Mouse (Mus musculus) liver, embryonic 12.5 days (tissue): ENCODE results near the gene Nppc. TPM values are rescaled to one million over a fixed set of nuclear protein-coding genes. Genes with fewer than 3 reads are reported as not detected.

Experiments used
- ATAC-seq: fragments of 200-750 bp; cut with Nextera tagmentation; 2 replicates; pipeline ENCODE4 v1.8.0; 2017; ENCODE audit warnings: moderate number of reproducible peaks, mild to moderate bottlenecking, moderate library complexity
- H3K27ac ChIP-seq: fragments of 300-500 bp; sonication (generic); 2 replicates; pipeline ENCODE4 v1.5.1; 2016; ENCODE audit warnings: mild to moderate bottlenecking
- H3K27me3 ChIP-seq: fragments of 300-500 bp; sonication (generic); replicated peaks from 2 replicates; pipeline ENCODE4 v1.6.1; 2016; ENCODE audit warnings: mild to moderate bottlenecking, moderate library complexity
- H3K36me3 ChIP-seq: fragments of 300-500 bp; sonication (generic); 2 replicates; pipeline ENCODE4 v1.6.1; 2016; ENCODE audit warnings: mild to moderate bottlenecking, moderate library complexity
- H3K4me1 ChIP-seq: fragments of 300-500 bp; sonication (generic); 2 replicates; pipeline ENCODE4 v1.6.1; 2016
- H3K4me2 ChIP-seq: fragments of 300-500 bp; sonication (generic); 2 replicates; pipeline ENCODE4 v1.6.1; 2016; ENCODE audit warnings: mild to moderate bottlenecking, moderate library complexity
- H3K4me3 ChIP-seq: fragments of 300-500 bp; sonication (generic); 2 replicates; pipeline ENCODE4 v1.5.1; 2016; ENCODE audit warnings: mild to moderate bottlenecking, moderate library complexity
- H3K9ac ChIP-seq: fragments of 300-500 bp; sonication (generic); 2 replicates; pipeline ENCODE4 v1.6.1; 2016; ENCODE audit warnings: mild to moderate bottlenecking, moderate library complexity
- H3K9me3 ChIP-seq: fragments of 300-500 bp; sonication (generic); replicated peaks from 2 replicates; pipeline ENCODE4 v1.6.1; 2016; ENCODE audit warnings: mild to moderate bottlenecking, moderate library complexity
- WGBS: fragments of 180-500 bp; shearing (Covaris S2); methylation state at CpG from one replicate; pipeline ENCODE4 v1.1.7; 2016; ENCODE audit not compliant: insufficient replicate concordance; 5-methylcytosine and 5-hydroxymethylcytosine counted together
- polyA plus RNA-seq: library from polyadenylated mRNA; unstranded; fragments of >200 nt; fragmentation: Nextera tagmentation; extraction: Ambion mirVana; gene quantifications from 2 replicates; pipeline ENCODE4 v1.2.1, GENCODE M21; 2016

The Nppc gene
- not detected in 2 replicates for polyA plus RNA-seq

DNA sequence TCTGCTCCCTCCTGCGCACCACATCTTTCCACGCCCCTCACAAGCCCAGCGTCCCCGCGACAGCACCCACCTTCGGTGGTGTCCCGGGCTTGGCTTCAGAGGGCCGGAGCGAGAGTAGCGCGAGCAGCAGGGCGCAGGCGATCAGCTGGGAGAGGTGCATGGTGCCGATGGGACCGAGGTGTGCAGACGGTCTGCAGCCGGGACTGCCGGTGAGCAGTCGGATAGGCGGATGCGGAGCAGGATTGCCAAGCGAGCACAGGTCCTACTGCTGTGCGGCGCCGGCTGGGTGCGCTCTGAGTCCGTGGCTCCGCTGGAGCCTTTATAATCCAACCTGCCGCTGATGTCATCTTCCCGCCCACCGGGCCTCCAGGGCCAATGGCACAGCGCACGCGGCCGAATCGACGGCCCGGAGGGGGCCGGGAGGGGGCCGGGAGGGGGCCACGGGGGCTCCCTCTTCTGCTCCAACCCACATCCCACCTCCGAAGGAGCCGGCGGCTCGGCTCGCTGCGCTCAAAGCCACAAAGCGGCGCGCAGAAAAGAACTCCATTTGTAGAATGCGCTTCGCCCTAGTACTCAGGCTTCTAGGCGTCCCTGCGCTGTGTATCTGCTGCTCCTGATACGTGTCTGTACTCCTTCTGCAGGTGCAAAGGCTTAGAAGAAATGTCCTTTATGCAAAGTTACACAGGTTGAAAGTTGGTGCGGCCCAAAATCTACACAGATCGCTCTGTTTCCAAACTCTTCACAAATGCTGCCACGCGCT, at the start of gene Nppc:
TSS of gene Nppc (minus strand) at position 293 of the 760 bp plus-strand sequence.
- WGBS = 5% methylated on average over 49 of the region's 59 CpGs
- Histone ChIP-seq H3K27me3 (peaks cover 91% of the 10 kb centered on the region), H3K4me2 (peak within 1 kb of the TSS; percentile 76), H3K4me1 (peaks cover 12% of the 10 kb centered on the region), H3K9me3 (no peaks in the 10 kb centered on the region), H3K9ac (no peak within 1 kb of the TSS), H3K4me3 (peak within 1 kb of the TSS; percentile 45), H3K36me3 (no peaks in the 10 kb centered on the region), H3K27ac (no peak within 1 kb of the TSS)
- ATAC-seq = peak; percentile 71

DNA sequence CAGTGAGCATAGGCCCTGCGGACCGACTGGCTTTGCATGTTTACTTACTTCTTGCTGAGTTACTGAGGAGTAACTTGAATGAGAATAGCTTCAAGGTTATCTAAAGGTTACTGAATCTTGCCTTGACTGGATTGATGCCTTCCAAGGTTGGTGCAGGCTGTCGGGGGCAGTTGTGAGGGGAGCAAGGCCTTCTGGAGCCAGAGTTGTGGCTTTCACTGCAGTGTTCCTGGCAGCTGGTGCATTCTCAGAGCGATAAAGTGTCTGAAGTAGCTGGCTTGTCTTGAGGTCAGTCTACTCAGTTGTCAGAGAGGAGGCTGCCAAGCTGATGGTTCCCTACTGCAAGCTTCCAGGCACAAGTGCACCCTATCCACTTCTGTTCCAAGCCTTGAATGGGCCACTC, 49.0 kb upstream of the Nppc start:
- no peak overlapping the region for H3K9ac ChIP-seq
- no peaks in the 10 kb centered on the region for H3K36me3 ChIP-seq
- no peak overlapping the region for H3K4me3 ChIP-seq
- H3K9me3 ChIP-seq = no peaks in the 10 kb centered on the region
- H3K27ac ChIP-seq = no peak overlapping the region
- no peaks in the 10 kb centered on the region for H3K27me3 ChIP-seq
- ATAC-seq = no peak
- H3K4me2 ChIP-seq = no peak overlapping the region
- 73% methylated on average over 4 of the region's 4 CpGs for WGBS
- peaks cover 27% of the 10 kb centered on the region for H3K4me1 ChIP-seq

DNA sequence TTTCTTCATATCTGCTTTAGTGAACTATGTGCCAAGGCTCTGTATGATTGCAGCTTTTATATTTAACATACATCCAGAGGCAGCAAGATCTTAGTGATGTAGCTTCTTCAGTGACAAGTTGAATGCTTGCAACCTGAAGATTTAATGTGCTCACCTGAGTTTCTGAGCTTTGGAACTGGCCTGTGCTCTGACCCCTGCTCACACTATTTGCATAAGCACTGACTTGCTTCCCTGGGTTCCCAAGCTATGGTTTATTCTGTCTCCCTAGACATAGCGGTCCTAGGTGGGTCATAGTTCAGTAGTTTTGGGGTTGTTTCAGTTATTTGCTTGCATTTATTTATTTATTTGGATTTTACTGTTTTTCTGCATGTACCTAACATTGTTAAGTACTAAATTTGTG, 47.8 kb upstream of the Nppc start:
- no peak overlapping the region for H3K9ac ChIP-seq
- H3K27ac ChIP-seq = no peak overlapping the region
- ATAC-seq = no peak
- WGBS = 74% methylated on average over 1 of the region's 1 CpGs
- no peaks in the 10 kb centered on the region for H3K36me3 ChIP-seq
- H3K27me3 ChIP-seq = no peaks in the 10 kb centered on the region
- H3K4me3 ChIP-seq = no peak overlapping the region
- no peak overlapping the region for H3K4me2 ChIP-seq
- no peaks in the 10 kb centered on the region for H3K9me3 ChIP-seq
- peaks cover 27% of the 10 kb centered on the region for H3K4me1 ChIP-seq

DNA sequence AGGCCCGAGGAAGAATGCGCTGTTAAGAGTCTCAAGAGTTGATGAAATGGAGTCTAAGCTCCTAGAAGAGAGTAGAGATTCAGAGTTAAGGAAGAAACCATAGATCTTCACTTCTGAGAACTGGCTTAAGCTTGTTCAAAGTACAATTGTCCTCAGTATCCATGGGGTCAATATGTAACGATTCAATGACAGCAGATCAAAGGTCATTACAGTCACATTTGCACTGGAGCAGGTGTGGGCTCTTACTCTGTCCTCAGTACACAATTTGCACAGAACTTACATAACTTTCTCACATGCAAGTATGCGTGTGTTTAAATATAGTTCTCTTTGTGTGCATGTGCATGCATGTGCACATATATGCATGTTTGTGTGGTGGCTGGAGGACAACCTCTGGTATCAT, 42.7 kb upstream of the Nppc start:
- H3K9me3 ChIP-seq = no peaks in the 10 kb centered on the region
- no peaks in the 10 kb centered on the region for H3K27me3 ChIP-seq
- peaks cover 17% of the 10 kb centered on the region for H3K4me1 ChIP-seq
- 76% methylated on average over 4 of the region's 4 CpGs for WGBS
- H3K4me2 ChIP-seq = no peak overlapping the region
- no peaks in the 10 kb centered on the region for H3K36me3 ChIP-seq
- H3K27ac ChIP-seq = no peak overlapping the region
- H3K4me3 ChIP-seq = no peak overlapping the region
- no peak for ATAC-seq
- no peak overlapping the region for H3K9ac ChIP-seq

DNA sequence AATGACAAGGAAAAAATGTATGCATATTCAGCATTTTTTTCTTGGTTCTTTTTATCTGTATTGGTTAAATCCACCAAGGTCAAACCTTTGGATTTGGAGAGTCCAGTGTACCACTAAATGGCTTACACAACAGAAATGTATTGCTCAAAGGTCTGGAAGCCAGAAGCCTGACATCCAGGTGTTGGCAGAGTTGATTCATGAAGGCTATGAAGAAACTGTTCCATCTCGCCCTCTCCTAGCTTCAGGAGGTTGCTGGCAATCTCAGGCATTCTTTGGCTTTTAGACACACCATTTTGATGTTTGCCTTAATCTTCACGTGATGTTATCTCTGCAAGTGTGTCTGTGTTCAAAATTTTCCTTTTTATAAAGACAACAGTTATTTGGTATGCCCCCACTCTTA, 41.7 kb upstream of the Nppc start:
- H3K4me2 ChIP-seq = no peak overlapping the region
- no peaks in the 10 kb centered on the region for H3K27me3 ChIP-seq
- H3K27ac ChIP-seq = no peak overlapping the region
- H3K9me3 ChIP-seq = no peaks in the 10 kb centered on the region
- H3K4me1 ChIP-seq = peaks cover 9% of the 10 kb centered on the region
- no peaks in the 10 kb centered on the region for H3K36me3 ChIP-seq
- ATAC-seq = no peak
- WGBS = 56% methylated on average over 2 of the region's 2 CpGs
- no peak overlapping the region for H3K9ac ChIP-seq
- H3K4me3 ChIP-seq = no peak overlapping the region

DNA sequence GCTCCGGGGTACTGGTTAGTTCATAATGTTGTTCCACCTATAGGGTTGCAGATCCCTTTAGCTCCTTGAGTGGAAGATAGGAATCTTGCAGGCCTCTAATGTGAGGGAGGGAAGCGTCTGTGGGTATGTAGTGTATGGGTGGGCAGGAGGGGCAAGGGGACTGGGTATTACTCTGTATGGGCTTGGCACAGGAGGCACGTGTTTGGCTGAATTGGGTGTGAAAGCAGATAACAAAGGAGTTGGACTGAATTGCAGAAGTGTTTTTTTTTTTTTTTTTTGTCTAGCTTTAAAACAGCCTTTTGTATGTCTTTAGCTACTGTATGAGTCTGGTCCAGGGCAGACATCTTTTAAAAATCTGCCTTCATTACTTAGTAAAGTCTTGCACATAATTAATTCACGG, 39.2 kb upstream of the Nppc start:
- Histone ChIP-seq H3K9me3 (no peaks in the 10 kb centered on the region), H3K27me3 (no peaks in the 10 kb centered on the region), H3K36me3 (no peaks in the 10 kb centered on the region), H3K4me2 (no peak overlapping the region), H3K4me1 (peaks cover 22% of the 10 kb centered on the region), H3K9ac (no peak overlapping the region), H3K4me3 (no peak overlapping the region), H3K27ac (no peak overlapping the region)
- ATAC-seq = peak; percentile 21; the same call in 1 of the 2 replicates
- 54% methylated on average over 4 of the region's 4 CpGs for WGBS

DNA sequence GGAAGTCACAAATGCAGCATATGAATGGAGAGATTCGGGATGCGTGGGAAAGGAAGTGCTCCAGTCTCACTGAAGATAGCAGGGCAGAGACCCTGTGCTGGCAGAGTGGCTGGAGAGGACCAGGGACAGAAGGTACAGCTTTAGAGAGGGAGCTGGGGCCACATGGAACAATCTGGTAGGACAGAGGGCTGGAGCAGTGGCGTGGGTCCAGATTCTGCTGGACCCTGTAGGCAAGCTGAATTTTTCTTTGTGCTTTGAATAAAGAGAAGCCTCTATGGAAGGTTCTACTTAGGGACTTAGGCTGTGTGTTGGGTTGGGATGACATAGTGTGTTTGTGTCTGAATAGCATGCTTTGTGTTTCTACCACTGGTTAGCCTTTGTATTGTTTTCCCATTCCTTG, 35.1 kb upstream of the Nppc start:
- H3K4me3 ChIP-seq = no peak overlapping the region
- no peaks in the 10 kb centered on the region for H3K9me3 ChIP-seq
- H3K9ac ChIP-seq = no peak overlapping the region
- 60% methylated on average over 3 of the region's 3 CpGs for WGBS
- no peaks in the 10 kb centered on the region for H3K27me3 ChIP-seq
- H3K4me2 ChIP-seq = no peak overlapping the region; the same call in 1 of the 2 replicates
- peaks cover 40% of the 10 kb centered on the region for H3K4me1 ChIP-seq
- no peak overlapping the region for H3K27ac ChIP-seq
- ATAC-seq = no peak
- H3K36me3 ChIP-seq = no peaks in the 10 kb centered on the region

DNA sequence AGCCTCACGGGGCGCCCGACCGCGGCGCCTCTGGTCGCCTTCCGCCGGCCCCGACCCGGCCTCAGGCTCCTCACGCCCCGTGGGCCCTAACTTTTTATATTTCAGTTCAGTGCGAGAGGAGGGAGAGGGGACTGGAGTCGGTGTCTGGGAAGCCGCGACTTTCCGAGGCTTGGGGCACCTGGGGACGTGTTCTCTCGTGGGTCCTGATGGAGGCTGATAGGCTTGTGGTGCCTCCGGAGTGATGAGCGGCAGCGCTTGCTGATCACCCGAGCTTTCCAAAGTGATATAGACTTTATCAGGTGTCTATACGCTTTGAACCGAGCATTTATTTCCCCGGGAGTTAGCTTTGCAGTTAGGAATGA, 33.6 kb upstream of the Nppc start:
- ATAC-seq = peak; percentile 43
- no peaks in the 10 kb centered on the region for H3K36me3 ChIP-seq
- H3K9ac ChIP-seq = peak overlapping the region; percentile 85
- peak overlapping the region; percentile 78 for H3K27ac ChIP-seq
- H3K4me1 ChIP-seq = peaks cover 41% of the 10 kb centered on the region
- H3K9me3 ChIP-seq = no peaks in the 10 kb centered on the region; the same call in 1 of the 2 replicates
- H3K27me3 ChIP-seq = no peaks in the 10 kb centered on the region
- peak overlapping the region; percentile 83 for H3K4me2 ChIP-seq
- H3K4me3 ChIP-seq = peak overlapping the region; percentile 77
- under 1% methylated on average over 27 of the region's 27 CpGs for WGBS

DNA sequence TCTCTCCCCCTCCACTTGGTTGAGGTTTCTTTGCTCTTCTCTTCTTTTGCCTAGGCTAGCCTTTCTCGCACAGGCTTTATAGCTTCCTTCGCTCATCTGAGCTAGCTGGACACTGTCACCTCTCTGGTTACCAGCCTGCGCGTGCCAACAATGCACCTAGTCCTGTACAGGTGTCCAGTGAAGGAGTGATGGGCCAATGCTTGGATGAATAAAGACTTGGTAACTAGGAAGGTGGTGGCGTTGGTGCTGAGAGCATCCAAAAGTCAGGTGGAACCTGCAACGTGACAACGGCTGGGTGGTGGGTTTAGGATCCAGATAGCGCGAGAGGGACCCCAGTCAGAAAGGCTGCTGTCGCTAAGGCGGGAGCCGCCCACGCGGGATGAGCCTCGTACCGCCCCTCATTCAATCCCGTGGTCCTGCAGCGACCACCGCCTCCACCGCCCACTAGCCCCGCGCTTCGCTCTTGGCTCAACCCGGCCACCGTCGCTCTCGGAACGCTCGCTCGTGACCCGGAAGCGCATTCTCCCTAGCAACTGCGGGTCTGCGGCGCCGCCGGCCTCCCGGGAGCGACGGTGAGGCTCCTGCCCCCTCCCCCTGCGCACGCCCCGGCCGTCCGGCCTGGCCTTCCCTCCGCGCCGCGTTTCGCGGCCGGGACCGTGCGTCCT, 33.1 kb upstream of the Nppc start, which contains the start of gene Dis3l2:
TSS of gene Dis3l2 (plus strand) at position 509 of the 665 bp plus-strand sequence.
- Histone ChIP-seq H3K4me2 (peak within 1 kb of the TSS; percentile 83), H3K27me3 (no peaks in the 10 kb centered on the region), H3K9me3 (no peaks in the 10 kb centered on the region; the same call in 1 of the 2 replicates), H3K9ac (peak within 1 kb of the TSS; percentile 85), H3K4me3 (peak within 1 kb of the TSS; percentile 77), H3K36me3 (no peaks in the 10 kb centered on the region), H3K27ac (peak within 1 kb of the TSS; percentile 78), H3K4me1 (peaks cover 36% of the 10 kb centered on the region)
- WGBS = 3% methylated on average over 52 of the region's 54 CpGs
- ATAC-seq = peak; percentile 80

DNA sequence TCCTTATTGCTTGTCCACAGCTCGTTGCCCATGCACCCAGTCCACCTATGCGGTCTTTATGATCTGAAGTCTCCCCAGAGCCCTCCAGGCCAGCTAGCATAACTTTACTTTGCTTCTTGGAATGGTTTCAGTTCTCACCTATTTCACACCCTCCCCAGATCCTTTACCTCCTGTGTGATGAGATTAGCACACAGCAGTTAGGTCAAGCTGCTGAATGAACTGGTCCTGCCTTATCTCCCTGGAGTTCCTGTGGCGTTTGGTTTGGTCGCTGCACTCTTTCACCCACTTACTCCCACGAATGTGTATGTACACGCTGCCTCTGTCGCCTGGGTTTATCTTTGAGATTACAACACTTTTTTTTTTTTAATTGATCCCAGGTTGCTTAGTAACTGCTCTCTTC, 30.0 kb upstream of the Nppc start:
- Histone ChIP-seq H3K4me3 (no peak overlapping the region), H3K36me3 (no peaks in the 10 kb centered on the region), H3K27me3 (no peaks in the 10 kb centered on the region), H3K9ac (no peak overlapping the region), H3K27ac (no peak overlapping the region), H3K4me1 (peaks cover 30% of the 10 kb centered on the region), H3K4me2 (peak overlapping the region; percentile 25; the same call in 1 of the 2 replicates), H3K9me3 (no peaks in the 10 kb centered on the region; the same call in 1 of the 2 replicates)
- WGBS = 16% methylated on average over 7 of the region's 7 CpGs
- peak; percentile 51; the same call in 1 of the 2 replicates for ATAC-seq

DNA sequence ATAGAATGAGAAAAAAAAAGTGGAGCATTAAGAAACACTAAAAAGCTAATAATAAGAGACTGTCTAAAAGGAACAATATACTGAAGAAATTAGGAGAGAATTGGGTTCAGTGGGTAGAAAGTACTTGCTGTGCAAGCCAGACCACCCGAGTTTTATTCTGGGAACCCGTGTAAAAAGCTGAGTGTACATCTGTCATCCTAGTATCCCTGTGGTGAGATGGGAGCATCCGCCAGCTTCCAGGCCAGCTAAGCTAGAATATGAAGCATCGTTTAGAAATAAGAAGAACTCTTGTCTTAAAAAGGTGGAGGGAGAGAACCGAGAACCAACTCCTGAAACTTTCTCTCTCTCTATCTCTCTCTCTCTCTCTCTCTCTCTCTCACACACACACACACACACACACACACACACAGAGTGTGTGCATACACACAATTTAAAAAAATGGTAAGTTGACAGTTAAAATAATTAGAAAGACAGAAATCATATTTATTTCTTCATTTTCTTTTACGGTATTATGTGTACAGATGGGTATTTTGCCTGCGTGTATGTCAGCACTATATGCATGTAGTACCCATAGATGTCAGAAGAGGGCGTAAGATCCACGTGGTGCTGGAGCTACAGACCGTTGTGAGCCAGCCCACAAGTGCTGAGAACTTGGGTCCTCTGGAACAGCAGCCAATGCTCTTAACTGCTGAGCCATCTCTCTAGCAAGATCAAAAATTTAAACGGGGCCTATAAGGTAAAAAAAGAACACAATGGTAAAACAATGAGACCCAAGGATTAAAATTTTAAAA, 29.2 kb upstream of the Nppc start:
- Histone ChIP-seq H3K27ac (no peak overlapping the region), H3K4me3 (no peak overlapping the region), H3K4me1 (peaks cover 22% of the 10 kb centered on the region), H3K9me3 (no peaks in the 10 kb centered on the region; the same call in 1 of the 2 replicates), H3K9ac (no peak overlapping the region), H3K4me2 (no peak overlapping the region), H3K36me3 (no peaks in the 10 kb centered on the region), H3K27me3 (no peaks in the 10 kb centered on the region)
- no peak for ATAC-seq
- WGBS = 62% methylated on average over 11 of the region's 11 CpGs
